Mouse (Mus musculus) cerebellum, adult 2 months (tissue): Measurements from ENCODE around the gene Pramel1. TPM values are rescaled to one million over a fixed set of nuclear protein-coding genes. Genes with fewer than 3 reads are reported as not detected.
"Not testable (repeated sequence)": the region's sequence is repeated elsewhere in the genome, so short reads cannot be mapped to it uniquely, and the experiment has no call there.

Source experiments
- DNase-seq, 2 experiments: peaks; one replicate each; pipeline ENCODE4 v3.0.0; 2021
- H3K27ac ChIP-seq: fragments of 200-500 bp; 2 replicates; pipeline ENCODE4 v1.5.1; 2012; ENCODE audit warnings: low read length, control low read depth, inconsistent platforms; ENCODE audit not compliant: insufficient read depth
- H3K27me3 ChIP-seq: fragments of 200-500 bp; 2 replicates; pipeline ENCODE4 v1.6.1; 2012; ENCODE audit warnings: inconsistent platforms, mild to moderate bottlenecking, low read length, moderate library complexity; ENCODE audit not compliant: control insufficient read depth, insufficient read depth
- H3K4me1 ChIP-seq: fragments of 200-500 bp; 2 replicates; pipeline ENCODE4 v1.6.1; 2011; ENCODE audit warnings: low read length; ENCODE audit not compliant: control insufficient read depth, insufficient read depth
- H3K4me3 ChIP-seq: fragments of 200-500 bp; replicated peaks from 2 replicates; pipeline ENCODE3; 2011; ENCODE audit warnings: mild to moderate bottlenecking, low read depth, low read length, control low read depth; ENCODE audit not compliant: insufficient read depth
- CTCF ChIP-seq: fragments of 200-500 bp; IDR thresholded peaks from 2 replicates; pipeline ENCODE4 v1.5.1; 2011; ENCODE audit warnings: low read depth, mild to moderate bottlenecking, control low read depth, low read length, moderate library complexity, borderline replicate concordance; ENCODE audit not compliant: insufficient read depth
- POLR2A ChIP-seq: fragments of 200-500 bp; IDR thresholded peaks from 2 replicates; pipeline ENCODE4 v1.6.1; 2011; ENCODE audit warnings: low read length, control low read depth, borderline replicate concordance; ENCODE audit not compliant: insufficient read depth
- WGBS: fragments of 180-500 bp; shearing (Covaris S2); methylation state at CpG from one replicate; pipeline ENCODE4 v1.1.7; 2018; 5-methylcytosine and 5-hydroxymethylcytosine counted together
- polyA plus RNA-seq: library from polyadenylated mRNA; depleted of rRNA; stranded (reverse); fragments of >200 nt; gene quantifications from 2 replicates; pipeline ENCODE4 v1.2.3, GENCODE M21; 2012; rRNA removed

The Pramel1 gene
- polyA plus RNA-seq = 0.03 and 0.07 TPM in 2 replicates

GRCm38 (mm10) chr4:143394181-143394580, at the start of gene Pramel1:
Pramel1 (plus strand) TSS chr4:143394428.
- Histone ChIP-seq H3K27me3 (no peaks in the 10 kb centered on the region), H3K4me1 (no peaks in the 10 kb centered on the region), H3K4me3 (no peak within 1 kb of the TSS), H3K27ac (no peak within 1 kb of the TSS)
- TF ChIP-seq POLR2A = no peak
- TF ChIP-seq CTCF = no peak
- 82% methylated on average over 26 of the region's 26 CpGs for WGBS
- DNase-seq = no peak

DNA sequence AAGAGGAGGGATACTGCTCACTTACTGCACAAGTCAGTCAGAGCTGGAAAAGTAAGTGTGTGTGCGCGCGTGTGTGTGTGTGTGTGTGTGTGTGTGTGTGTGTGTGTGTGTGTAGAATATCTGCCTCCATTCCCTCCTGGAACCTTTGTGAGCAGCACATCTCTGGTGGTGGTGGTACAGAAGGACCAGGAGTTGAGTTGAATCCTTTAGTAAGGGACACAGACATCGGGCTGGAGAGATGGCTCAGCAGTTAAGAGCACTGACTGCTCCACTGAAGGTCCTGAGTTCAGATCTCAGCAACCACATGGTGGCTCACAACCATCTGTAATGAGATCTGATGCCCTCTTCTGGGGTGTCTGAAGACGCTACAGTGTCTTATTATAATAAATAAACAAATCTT, 48.7 kb upstream of the Pramel1 start:
- not testable (repeated sequence) for DNase-seq, H3K27me3 ChIP-seq, H3K4me3 ChIP-seq, H3K27ac ChIP-seq
- 92% methylated on average over 5 of the region's 5 CpGs for WGBS
- H3K4me1 ChIP-seq = peaks cover 10% of the 10 kb centered on the region

- TF ChIP-seq POLR2A = no peak
- no peak for TF ChIP-seq CTCF
- H3K27me3 ChIP-seq = no peaks in the 10 kb centered on the region
- no peak overlapping the region for H3K27ac ChIP-seq
- DNase-seq = peak; percentile 28 to 57
- peaks cover 5% of the 10 kb centered on the region for H3K4me1 ChIP-seq
- 26% methylated on average over 5 of the region's 5 CpGs for WGBS
- H3K4me3 ChIP-seq = no peak overlapping the region
Observed at GRCm38 (mm10) chr4:143348678-143349077, 45.5 kb upstream of the Pramel1 start.

- TF ChIP-seq CTCF (no peak), POLR2A (no peak)
- WGBS = under 1% methylated on average over 19 of the region's 19 CpGs
- peak; percentile 79 to 84 for DNase-seq
- Histone ChIP-seq H3K4me3 (peak within 1 kb of the TSS; percentile 48), H3K4me1 (peaks cover 5% of the 10 kb centered on the region), H3K27me3 (no peaks in the 10 kb centered on the region), H3K27ac (no peak within 1 kb of the TSS)
Observed at GRCm38 (mm10) chr4:143349484-143349906, 44.7 kb upstream of the Pramel1 start, which contains the start of gene Lrrc38. Lrrc38 (plus strand) TSS chr4:143349757.

DNA sequence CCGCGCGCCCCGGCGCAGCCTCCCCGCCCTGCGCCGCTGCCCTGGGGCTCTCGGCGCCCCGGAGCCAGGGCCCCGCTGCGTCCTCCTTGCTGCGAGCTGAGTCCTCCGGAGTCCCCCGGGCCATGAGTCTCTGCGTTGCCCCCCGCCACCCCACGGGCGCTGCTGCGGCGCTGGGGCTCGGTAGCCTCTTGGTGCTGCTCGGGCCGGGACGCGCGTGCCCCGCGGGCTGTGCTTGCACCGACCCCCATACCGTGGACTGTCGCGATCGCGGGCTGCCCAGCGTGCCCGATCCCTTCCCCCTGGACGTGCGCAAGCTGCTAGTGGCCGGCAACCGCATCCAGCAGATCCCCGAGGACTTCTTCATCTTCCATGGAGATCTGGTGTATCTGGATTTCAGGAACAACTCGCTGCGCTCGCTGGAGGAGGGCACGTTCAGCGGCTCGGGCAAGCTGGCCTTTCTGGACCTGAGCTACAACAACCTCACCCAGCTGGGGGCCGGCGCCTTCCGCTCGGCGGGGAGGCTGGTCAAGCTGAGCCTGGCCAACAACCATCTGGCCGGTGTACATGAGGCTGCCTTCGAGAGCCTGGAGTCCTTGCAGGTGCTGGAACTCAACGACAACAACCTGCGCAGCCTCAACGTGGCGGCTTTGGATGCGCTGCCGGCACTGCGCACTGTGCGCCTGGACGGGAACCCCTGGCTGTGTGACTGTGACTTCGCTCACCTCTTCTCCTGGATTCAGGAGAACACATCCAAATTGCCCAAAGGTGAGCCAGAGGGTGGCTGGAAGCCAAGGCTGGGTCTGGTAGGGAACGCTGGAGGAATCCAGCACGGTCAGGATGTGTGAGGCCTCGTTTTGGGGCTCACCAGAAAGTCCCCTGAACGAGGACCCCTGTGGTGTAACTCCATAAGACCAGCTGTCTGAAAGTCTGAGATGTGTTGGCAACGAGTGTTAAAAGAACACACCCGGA, 43.9 kb upstream of the Pramel1 start:
- H3K4me1 ChIP-seq = peaks cover 5% of the 10 kb centered on the region
- WGBS = 2% methylated on average over 72 of the region's 72 CpGs
- H3K27ac ChIP-seq = no peak overlapping the region
- TF ChIP-seq POLR2A (no peak), CTCF (no peak)
- H3K4me3 ChIP-seq = peak overlapping the region; percentile 48
- DNase-seq = peak; percentile 65 to 73
- no peaks in the 10 kb centered on the region for H3K27me3 ChIP-seq

DNA sequence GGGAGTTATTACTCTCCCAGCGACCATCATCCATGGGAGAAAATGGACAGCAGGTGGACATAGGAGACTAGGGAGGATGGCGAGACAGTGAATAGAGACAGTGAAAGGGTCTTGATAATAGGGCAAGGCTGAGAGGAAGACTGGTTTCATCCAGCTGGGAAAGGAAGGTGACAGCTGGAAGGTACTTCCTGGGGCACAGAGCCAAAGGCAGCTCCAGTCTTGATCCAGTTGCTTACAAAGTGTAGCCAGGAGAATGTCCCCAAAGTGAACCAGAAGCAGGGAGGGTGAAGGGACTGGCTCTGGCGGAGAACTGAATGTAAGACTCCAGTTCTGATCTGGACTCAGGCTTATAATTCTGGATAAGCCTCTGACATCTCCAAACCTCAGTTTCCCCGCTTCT, 41.9 kb upstream of the Pramel1 start:
- no peak for DNase-seq

DNA sequence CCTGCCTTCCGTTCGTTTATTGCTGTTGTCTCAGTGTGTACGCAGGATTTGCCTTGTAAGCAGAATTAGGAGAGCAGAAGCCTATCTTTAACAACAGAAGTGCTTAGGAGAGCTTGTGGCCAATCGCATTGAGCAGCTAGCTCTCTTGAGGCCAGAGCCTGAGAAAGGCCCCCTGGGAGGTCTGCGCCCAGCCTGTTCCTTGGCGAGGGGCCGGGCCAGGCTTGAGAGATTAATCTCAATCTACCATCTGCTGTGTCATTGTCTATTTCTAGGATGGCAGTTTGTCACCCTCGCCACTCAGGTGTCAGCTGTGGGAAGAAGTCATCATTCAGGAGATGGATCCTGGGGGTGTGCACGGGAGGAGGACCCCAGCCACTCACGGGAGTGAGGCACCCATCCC, 32.7 kb upstream of the Pramel1 start:
- WGBS = 29% methylated on average over 10 of the region's 10 CpGs
- peak; percentile 28 to 45 for DNase-seq
- Histone ChIP-seq H3K27me3 (no peaks in the 10 kb centered on the region), H3K27ac (no peak overlapping the region), H3K4me3 (no peak overlapping the region), H3K4me1 (peaks cover 4% of the 10 kb centered on the region)
- TF ChIP-seq POLR2A = no peak
- no peak for TF ChIP-seq CTCF

More for the DNA sequence above, 41.9 kb upstream of the Pramel1 start:
- H3K4me3 ChIP-seq = no peak overlapping the region
- TF ChIP-seq CTCF (no peak), POLR2A (no peak)
- 86% methylated on average over 4 of the region's 4 CpGs for WGBS
- no peak overlapping the region for H3K27ac ChIP-seq
- H3K27me3 ChIP-seq = no peaks in the 10 kb centered on the region
- H3K4me1 ChIP-seq = peaks cover 5% of the 10 kb centered on the region
